Mouse (Mus musculus) brain, embryonic 14.5 days (tissue): ENCODE results near the gene Podn. TPM values are rescaled to one million over a fixed set of nuclear protein-coding genes. Genes with fewer than 3 reads are reported as not detected.

ENCODE experiments used
- DNase-seq: peaks from one replicate; pipeline ENCODE4 v3.0.0-alpha.2; 2011; ENCODE audit warnings: low read depth
- CTCF ChIP-seq: fragments of 200-500 bp; IDR thresholded peaks from 2 replicates; pipeline ENCODE4 v1.5.1; 2012; ENCODE audit warnings: inconsistent platforms, mild to moderate bottlenecking, moderate library complexity, borderline replicate concordance; ENCODE audit not compliant: insufficient read depth, insufficient read length; ENCODE audit errors: extremely low read depth
- POLR2A ChIP-seq: fragments of 200-500 bp; IDR thresholded peaks from 2 replicates; pipeline ENCODE4 v1.6.1; 2012; ENCODE audit warnings: mild to moderate bottlenecking, inconsistent platforms, borderline replicate concordance; ENCODE audit not compliant: poor library complexity, insufficient read depth, insufficient read length, severe bottlenecking; ENCODE audit errors: extremely low read depth
- polyA plus RNA-seq: library from polyadenylated mRNA; depleted of rRNA; stranded (reverse); fragments of >200 nt; gene quantifications from 2 replicates; pipeline ENCODE4 v1.2.3, GENCODE M21; 2012

Gene Podn
- polyA plus RNA-seq, 1 experiment = 2.2 TPM

- DNase-seq = no peak
- TF ChIP-seq POLR2A (no peak), CTCF (no peak)
Measured at GRCm38 (mm10) chr4:108007532-108008103, 88.6 kb downstream of the Podn start.

GRCm38 (mm10) chr4:108005328-108005727 lies 90.9 kb downstream of the Podn start:
- TF ChIP-seq CTCF (no peak), POLR2A (no peak)
- peak; percentile 81 for DNase-seq

- DNase-seq = no peak
- TF ChIP-seq CTCF = no peak
- no peak for TF ChIP-seq POLR2A
Measured at GRCm38 (mm10) chr4:107999380-107999779, 96.9 kb downstream of the Podn start.

GRCm38 (mm10) chr4:107998641-107999332 lies 97.5 kb downstream of the Podn start:
- TF ChIP-seq POLR2A (no peak), CTCF (no peak)
- DNase-seq = peak; percentile 72

- DNase-seq = no peak
- TF ChIP-seq POLR2A (no peak), CTCF (no peak)
Measured at GRCm38 (mm10) chr4:107996418-107996986, 99.7 kb downstream of the Podn start.

- TF ChIP-seq POLR2A = no peak
- no peak for DNase-seq
Measured at GRCm38 (mm10) chr4:107995727-107996126, 100.5 kb downstream of the Podn start.

GRCm38 (mm10) chr4:107995011-107995410 lies 101.2 kb downstream of the Podn start:
- no peak for DNase-seq
- no peak for TF ChIP-seq POLR2A
- no peak for TF ChIP-seq CTCF

- TF ChIP-seq CTCF (no peak), POLR2A (no peak)
- peak; percentile 54 for DNase-seq
Measured at GRCm38 (mm10) chr4:107991879-107992278, 104.4 kb downstream of the Podn start.

- TF ChIP-seq POLR2A (no peak), CTCF (no peak)
- DNase-seq = no peak
Measured at GRCm38 (mm10) chr4:107990818-107991217, 105.4 kb downstream of the Podn start.

GRCm38 (mm10) chr4:107988931-107989330 lies 107.3 kb downstream of the Podn start:
- TF ChIP-seq CTCF (no peak), POLR2A (no peak)
- DNase-seq = no peak

GRCm38 (mm10) chr4:107986386-107987168 lies 109.7 kb downstream of the Podn start:
- TF ChIP-seq CTCF = no peak
- TF ChIP-seq POLR2A = no peak
- DNase-seq = no peak

- TF ChIP-seq CTCF (no peak), POLR2A (no peak)
- peak; percentile 55 for DNase-seq
Measured at GRCm38 (mm10) chr4:107985812-107986211, 110.4 kb downstream of the Podn start.

- DNase-seq = peak; percentile 50
- no peak for TF ChIP-seq CTCF
- TF ChIP-seq POLR2A = no peak
Measured at GRCm38 (mm10) chr4:107984282-107984981, 111.8 kb downstream of the Podn start.

GRCm38 (mm10) chr4:107983717-107984116 lies 112.5 kb downstream of the Podn start:
- TF ChIP-seq CTCF = no peak
- TF ChIP-seq POLR2A = no peak
- DNase-seq = no peak
